Mouse (Mus musculus) heart, postnatal 0 days (tissue): ENCODE results near the gene Xpnpep1.

Source experiments
- CTCF ChIP-seq: IDR thresholded peaks from 2 replicates; pipeline ENCODE4 v1.5.1; 2016; ENCODE audit warnings: antibody characterized with exemption, control low read depth, low read depth
- EP300 ChIP-seq: IDR thresholded peaks from 2 replicates; pipeline ENCODE4 v1.6.1; 2016; ENCODE audit warnings: antibody characterized with exemption, low read depth

- TF ChIP-seq CTCF (no peak), EP300 (no peak)
These were observed 19.5 kb upstream of the Xpnpep1 start for GRCm38 (mm10) chr19:53059344-53060111.
